In genomic region chr3:93443501-93444101, GRCm38 (mm10) we compare ENCODE assay signal across 8 mouse cellular contexts. TPM values are rescaled to one million over a fixed set of nuclear protein-coding genes. Genes with fewer than 3 reads are reported as not detected.
DNase-seq lines count a peak whose midpoint lies in the region; ATAC-seq and TF ChIP-seq lines count a peak whose summit lies in the region.

No protein-coding gene starts in this region.

- TF ChIP-seq CTCF in brain, embryonic 14.5 days (IDR thresholded peaks at IDR 0.05; ENCODE audit: borderline replicate concordance, extremely low read depth, insufficient read depth, insufficient read length), result no peak
- no peak for TF ChIP-seq CTCF in heart, adult 2 months (IDR thresholded peaks at IDR 0.05)
- TF ChIP-seq CTCF in kidney, adult 2 months (conservative IDR thresholded peaks at IDR 0.05; ENCODE audit: insufficient read depth, insufficient read length, low read depth, low read length), result no peak

- 0 out of 2 replicates have a peak overlapping the region, but pooled peaks have one; percentile 24 for H3K4me3 ChIP-seq in heart, adult 2 months
- peak overlapping the region; percentile 61 for H3K4me3 ChIP-seq in kidney, adult 2 months (ENCODE audit: insufficient read depth, low read depth, low read length)
- peak overlapping the region; percentile 52 for H3K4me3 ChIP-seq in liver, embryonic 13.5 days (replicated peaks)
- H3K4me3 ChIP-seq in myocyte, result peak overlapping the region; percentile 21

- 2% methylated on average over 38 of the region's 38 CpGs for WGBS in heart, adult 2 months
- 1% methylated on average over 38 of the region's 38 CpGs for WGBS in kidney, adult 2 months
- WGBS in liver, embryonic 13.5 days (ENCODE audit: insufficient replicate concordance), result under 1% methylated on average over 38 of the region's 38 CpGs

- H3K27me3 ChIP-seq in heart, adult 2 months (ENCODE audit: control insufficient read depth, insufficient read depth, low read length), result peaks cover 17% of the 10 kb centered on the region
- H3K27me3 ChIP-seq in kidney, adult 2 months (replicated peaks; ENCODE audit: control insufficient read depth, insufficient read depth, low read length), result no peaks in the 10 kb centered on the region
- peaks cover 70% of the 10 kb centered on the region for H3K27me3 ChIP-seq in liver, embryonic 13.5 days
- H3K27me3 ChIP-seq in myocyte (ENCODE audit: control insufficient read depth, insufficient read depth, insufficient read length), result peaks cover 33% of the 10 kb centered on the region

- H3K27ac ChIP-seq in heart, adult 2 months, result no peak overlapping the region
- H3K27ac ChIP-seq in kidney, adult 2 months (ENCODE audit: insufficient read depth, low read depth, low read length), result no peak overlapping the region; the same call in 1 of the 2 replicates
- no peak overlapping the region for H3K27ac ChIP-seq in liver, embryonic 13.5 days

- no peak for TF ChIP-seq EP300 in heart, adult 2 months (IDR thresholded peaks at IDR 0.05; ENCODE audit: insufficient read depth, low read depth, low read length)

- no peaks in the 10 kb centered on the region; the same call in 1 of the 2 replicates for H3K4me1 ChIP-seq in heart, adult 2 months (ENCODE audit: control insufficient read depth, insufficient read depth, low read length)
- peaks cover 6% of the 10 kb centered on the region; the same call in 1 of the 2 replicates for H3K4me1 ChIP-seq in kidney, adult 2 months (ENCODE audit: control insufficient read depth, insufficient read depth, low read length)
- peaks cover 5% of the 10 kb centered on the region; the same call in 1 of the 2 replicates for H3K4me1 ChIP-seq in liver, embryonic 13.5 days (replicated peaks)

- no peak for ATAC-seq in liver, embryonic 13.5 days (ENCODE audit: low read depth)

- no peaks in the 10 kb centered on the region for H3K9me3 ChIP-seq in liver, embryonic 13.5 days (replicated peaks)

- H3K79me2 ChIP-seq in heart, adult 2 months (replicated peaks; ENCODE audit: control insufficient read depth, insufficient read depth, low read length), result no peaks in the 10 kb centered on the region
- H3K79me2 ChIP-seq in myocyte (ENCODE audit: control insufficient read depth, insufficient read depth), result no peaks in the 10 kb centered on the region

- H3K9ac ChIP-seq in heart, adult 2 months (ENCODE audit: low read depth, low read length), result no peak overlapping the region
- H3K9ac ChIP-seq in liver, embryonic 13.5 days, result no peak overlapping the region

- peak overlapping the region; percentile 12 for H3ac ChIP-seq in myocyte (ENCODE audit: control insufficient read depth, insufficient read length)

- H3K4me2 ChIP-seq in liver, embryonic 13.5 days, result peak overlapping the region; percentile 66
- H3K4me2 ChIP-seq in myocyte (ENCODE audit: low read depth), result peak overlapping the region; percentile 96

- intact Hi-C loops in heart, adult 2 months (cut with DNase I), result no loop called here

- TF ChIP-seq POLR2A in brain, embryonic 14.5 days (IDR thresholded peaks at IDR 0.05; ENCODE audit: borderline replicate concordance, extremely low read depth, insufficient read depth, insufficient read length, poor library complexity, severe bottlenecking), result no peak
- no peak for TF ChIP-seq POLR2A in heart, adult 2 months (IDR thresholded peaks at IDR 0.05; ENCODE audit: insufficient read depth, low read depth, low read length)
- no peak for TF ChIP-seq POLR2A in kidney, adult 2 months (IDR thresholded peaks at IDR 0.05; ENCODE audit: low read depth, low read length)
- no peak for TF ChIP-seq POLR2A in myocyte (IDR thresholded peaks at IDR 0.05; ENCODE audit: insufficient read length, low read depth)

- H3K36me3 ChIP-seq in heart, adult 2 months (ENCODE audit: control insufficient read depth, insufficient read depth, low read length), result no peaks in the 10 kb centered on the region
- no peaks in the 10 kb centered on the region for H3K36me3 ChIP-seq in kidney, adult 2 months (ENCODE audit: control insufficient read depth, insufficient read depth, low read length)
- no peaks in the 10 kb centered on the region for H3K36me3 ChIP-seq in liver, embryonic 13.5 days
- H3K36me3 ChIP-seq in myocyte (ENCODE audit: control insufficient read depth, insufficient read depth), result no peaks in the 10 kb centered on the region

- DNase-seq in cerebellum, adult 8-10 months, result peak; percentile 9
- DNase-seq in cerebellum, adult 11-12 months, result no peak
- peak; percentile 74 for DNase-seq in brain, embryonic 14.5 days (ENCODE audit: low read depth)
- DNase-seq in heart, adult 2 months, result peak; percentile 26 to 45
- DNase-seq in kidney, adult 2 months, result peak; percentile 33
- no peak for DNase-seq in liver, embryonic 13.5 days
- DNase-seq in testis, postnatal 10 days (ENCODE audit: low spot score), result peak; percentile 44

TF ChIP-seq in myocyte, 11 proteins besides CTCF, POLR2A, EP300 and RAD21:
- TF ChIP-seq MAX (IDR thresholded peaks at IDR 0.05; ENCODE audit: low read depth), result no peak
- TF ChIP-seq E2F4 (IDR thresholded peaks at IDR 0.05; ENCODE audit: insufficient read depth), result no peak
- TF ChIP-seq USF1 (IDR thresholded peaks at IDR 0.05; ENCODE audit: low read depth), result no peak
- no peak for TF ChIP-seq REST (IDR thresholded peaks at IDR 0.05; ENCODE audit: insufficient read depth, insufficient read length)
- TF ChIP-seq MYOG (IDR thresholded peaks at IDR 0.05; ENCODE audit: control insufficient read depth in 1 of 3, insufficient read depth in 1 of 3, insufficient read length in 2 of 3, low read depth in 2 of 3), result no peak
- no peak for TF ChIP-seq MYOD1 (IDR thresholded peaks at IDR 0.05; ENCODE audit: control insufficient read depth in 1 of 3, insufficient read length in 2 of 3, low read depth in 2 of 3)
- TF ChIP-seq POLR2AphosphoS2 (IDR thresholded peaks at IDR 0.05; ENCODE audit: insufficient read length, low read depth), result no peak
- TF ChIP-seq TCF12 (IDR thresholded peaks at IDR 0.05; ENCODE audit: insufficient read depth, poor library complexity, severe bottlenecking), result no peak
TF ChIP-seq in myocyte: peak in this region for 0.

RNA-seq across cellular contexts. Expression of gene Tchh, which starts 1.5 kb away (rescaled TPM):
- polyA plus RNA-seq in brain, embryonic 14.5 days (2012; rRNA removed), result 0.26 and 0.67 TPM in 2 replicates
- under 1 TPM; 0.08 to 0.14 TPM for total RNA-seq in heart, adult 2 months (2021)
- 0.02 TPM in 1 of 2 replicates, not detected in the other for polyA plus RNA-seq in heart, adult 2 months (2012; rRNA removed)
- polyA plus RNA-seq in kidney, adult 2 months (2012; rRNA removed), result 0.83 and 1.5 TPM in 2 replicates
- 0.07 and 0.08 TPM in 2 replicates for polyA plus RNA-seq in liver, embryonic 13.5 days (2015; fragmentation: Nextera tagmentation; extraction: Ambion mirVana)
- 0.05 TPM for polyA plus RNA-seq in myocyte (2012; fragmentation: generic; extraction: Trizol)

RNA-seq across cellular contexts. Expression of gene Tchhl1, which starts 25.0 kb away (rescaled TPM):
- polyA plus RNA-seq in brain, embryonic 14.5 days (2012; rRNA removed), result not detected in 2 replicates
- total RNA-seq in heart, adult 2 months (2021), result not detected
- polyA plus RNA-seq in heart, adult 2 months (2012; rRNA removed), result not detected in 2 replicates
- polyA plus RNA-seq in kidney, adult 2 months (2012; rRNA removed), result 0.34 and 0.47 TPM in 2 replicates
- polyA plus RNA-seq in liver, embryonic 13.5 days (2015; fragmentation: Nextera tagmentation; extraction: Ambion mirVana), result not detected in 2 replicates
- not detected for polyA plus RNA-seq in myocyte (2012; fragmentation: generic; extraction: Trizol)

RNA-seq across cellular contexts. Expression of gene Rptn, which starts 50.1 kb away (rescaled TPM):
- not detected in 2 replicates for polyA plus RNA-seq in brain, embryonic 14.5 days (2012; rRNA removed)
- not detected for total RNA-seq in heart, adult 2 months (2021)
- polyA plus RNA-seq in heart, adult 2 months (2012; rRNA removed), result 0.02 TPM in 1 of 2 replicates, not detected in the other
- not detected in 2 replicates for polyA plus RNA-seq in kidney, adult 2 months (2012; rRNA removed)
- polyA plus RNA-seq in liver, embryonic 13.5 days (2015; fragmentation: Nextera tagmentation; extraction: Ambion mirVana), result not detected in 2 replicates
- not detected for polyA plus RNA-seq in myocyte (2012; fragmentation: generic; extraction: Trizol)

Comparison
In these comparisons a context has a peak if more than half of its experiments do, and no peak if none do; other contexts are left out.
1. DNase-seq: peak in cerebellum, adult 8-10 months (single experiment), brain, embryonic 14.5 days (single experiment), heart, adult 2 months (2 of 2), kidney, adult 2 months (single experiment) and testis, postnatal 10 days (single experiment); none in cerebellum, adult 11-12 months (single experiment) and liver, embryonic 13.5 days (single experiment).
2. Peak in every context shown above with its lines, with median percentiles within 50 percentile points of each other: H3K4me3 ChIP-seq.